Mouse (Mus musculus) MEL (cell line): Measurements from ENCODE around the gene Pla1a. TPM values are rescaled to one million over a fixed set of nuclear protein-coding genes. Genes with fewer than 3 reads are reported as not detected.
A peak's percentile ranks its signal among the peaks of the same experiment; 100 is the strongest.

ENCODE experiments used
- DNase-seq: peaks from one replicate; pipeline ENCODE4 v3.0.0; 2011; ENCODE audit warnings: low read depth, low spot score
- H3K27ac ChIP-seq: 2 replicates; pipeline ENCODE4 v1.5.1; 2012; ENCODE audit warnings: low read depth, mild to moderate bottlenecking, control low read depth, low read length, moderate library complexity; ENCODE audit not compliant: control insufficient read depth
- H3K27me3 ChIP-seq, 2 experiments: fragments of 150-350 bp in 1 of 2; sonication (generic) in 1 of 2; 2 replicates each; pipeline ENCODE4 v1.6.1; 2012; ENCODE audit warnings: low read length in 2 of 2, mild to moderate bottlenecking in 2 of 2, improper control_type of control experiment in 1 of 2, moderate library complexity in 1 of 2; ENCODE audit not compliant: insufficient read depth in 2 of 2, control insufficient read depth in 1 of 2
- H3K36me3 ChIP-seq, 2 experiments: 2 replicates each; pipeline ENCODE4 v1.6.1; 2012 to 2014; ENCODE audit warnings: low read length in 2 of 2, improper control_type of control experiment in 1 of 2, inconsistent platforms in 1 of 2, mild to moderate bottlenecking in 1 of 2; ENCODE audit not compliant: insufficient read depth in 2 of 2, control insufficient read depth in 1 of 2
- H3K4me1 ChIP-seq, 2 experiments: fragments of 150-350 bp in 1 of 2; sonication (generic) in 1 of 2; 2 replicates each; pipeline ENCODE4 v1.6.1; 2012; ENCODE audit warnings: low read length in 2 of 2, improper control_type of control experiment in 1 of 2, mild to moderate bottlenecking in 1 of 2; ENCODE audit not compliant: insufficient read depth in 2 of 2, control insufficient read depth in 1 of 2
- H3K4me3 ChIP-seq, 2 experiments: fragments of 150-350 bp in 1 of 2; sonication (generic) in 1 of 2; 2 replicates each; pipeline ENCODE4 v1.5.1; 2012; ENCODE audit warnings: low read depth in 2 of 2, low read length in 2 of 2, mild to moderate bottlenecking in 2 of 2, moderate library complexity in 2 of 2, control low read depth in 1 of 2, improper control_type of control experiment in 1 of 2; ENCODE audit not compliant: control insufficient read depth in 1 of 2, insufficient read depth in 1 of 2
- H3K79me2 ChIP-seq: 2 replicates; pipeline ENCODE4 v1.6.1; 2012; ENCODE audit warnings: mild to moderate bottlenecking, low read length, moderate library complexity; ENCODE audit not compliant: control insufficient read depth, poor library complexity, insufficient read depth
- H3K9ac ChIP-seq: 2 replicates; pipeline ENCODE4 v1.6.1; 2012; ENCODE audit warnings: low read depth, mild to moderate bottlenecking, control low read depth, low read length, moderate library complexity; ENCODE audit not compliant: control insufficient read depth, poor library complexity, severe bottlenecking
- H3K9me3 ChIP-seq: fragments of 150-350 bp; sonication (generic); replicated peaks from 2 replicates; pipeline ENCODE4 v1.6.1; 2012; ENCODE audit warnings: mild to moderate bottlenecking, low read length, improper control_type of control experiment, moderate library complexity; ENCODE audit not compliant: insufficient read depth
- EP300 ChIP-seq, 2 experiments: IDR thresholded peaks; 2 replicates each; pipeline ENCODE4 v1.6.1; 2011; ENCODE audit warnings: improper control_type of control experiment in 2 of 2, low read length in 2 of 2, low read depth in 1 of 2, mild to moderate bottlenecking in 1 of 2
- ETS1 ChIP-seq: IDR thresholded peaks from 2 replicates; pipeline ENCODE4 v1.6.1; 2012; ENCODE audit warnings: low read depth, mild to moderate bottlenecking, inconsistent platforms, low read length, improper control_type of control experiment, moderate library complexity
- GABPA ChIP-seq: IDR thresholded peaks from 2 replicates; pipeline ENCODE4 v1.6.1; 2012; ENCODE audit warnings: low read depth, mild to moderate bottlenecking, inconsistent platforms, low read length, improper control_type of control experiment, moderate library complexity
- GATA1 ChIP-seq: IDR thresholded peaks from 2 replicates; pipeline ENCODE4 v1.6.1; 2011; ENCODE audit warnings: low read depth, low read length, improper control_type of control experiment
- HCFC1 ChIP-seq: IDR thresholded peaks from 2 replicates; pipeline ENCODE4 v1.6.1; 2012; ENCODE audit warnings: low read depth, mild to moderate bottlenecking, inconsistent platforms, low read length, improper control_type of control experiment, moderate library complexity
- MAFK ChIP-seq: IDR thresholded peaks from 2 replicates; pipeline ENCODE4 v1.6.1; 2011; ENCODE audit warnings: low read depth, mild to moderate bottlenecking, low read length, improper control_type of control experiment, borderline replicate concordance
- MAX ChIP-seq: IDR thresholded peaks from 2 replicates; pipeline ENCODE4 v1.6.1; 2011; ENCODE audit warnings: low read length, improper control_type of control experiment
- NELFE ChIP-seq: IDR thresholded peaks from 2 replicates; pipeline ENCODE4 v1.6.1; 2011; ENCODE audit warnings: low read depth, low read length, improper control_type of control experiment
- POLR2A ChIP-seq, 2 experiments: IDR thresholded peaks; 2 replicates each; pipeline ENCODE4 v1.6.1; 2011 to 2012; ENCODE audit warnings: low read length in 2 of 2, mild to moderate bottlenecking in 2 of 2, control low read depth in 1 of 2, improper control_type of control experiment in 1 of 2, low read depth in 1 of 2, moderate library complexity in 1 of 2; ENCODE audit not compliant: control insufficient read depth in 1 of 2, insufficient read depth in 1 of 2, poor library complexity in 1 of 2
- RAD21 ChIP-seq: IDR thresholded peaks from 2 replicates; pipeline ENCODE4 v1.6.1; 2011; ENCODE audit warnings: mild to moderate bottlenecking, low read depth, low read length, improper control_type of control experiment
- RCOR1 ChIP-seq: IDR thresholded peaks from 2 replicates; pipeline ENCODE4 v1.6.1; 2012; ENCODE audit warnings: low read depth, mild to moderate bottlenecking, inconsistent platforms, low read length, improper control_type of control experiment
- TAL1 ChIP-seq: IDR thresholded peaks from 2 replicates; pipeline ENCODE4 v1.6.1; 2012; ENCODE audit warnings: mild to moderate bottlenecking, inconsistent platforms, low read length, moderate library complexity, mixed read lengths
- TCF12 ChIP-seq: IDR thresholded peaks from 2 replicates; pipeline ENCODE4 v1.6.1; 2014; ENCODE audit warnings: low read depth, mild to moderate bottlenecking, inconsistent platforms, low read length, improper control_type of control experiment, moderate library complexity
- USF2 ChIP-seq, 2 experiments: IDR thresholded peaks; 2 replicates each; pipeline ENCODE4 v1.6.1; 2011 to 2012; ENCODE audit warnings: improper control_type of control experiment in 2 of 2, low read length in 2 of 2, borderline replicate concordance in 1 of 2, inconsistent platforms in 1 of 2, low read depth in 1 of 2, mild to moderate bottlenecking in 1 of 2; ENCODE audit not compliant: insufficient read depth in 1 of 2
- ZKSCAN1 ChIP-seq: IDR thresholded peaks from 2 replicates; pipeline ENCODE4 v1.6.1; 2012; ENCODE audit warnings: low read depth, mild to moderate bottlenecking, inconsistent platforms, low read length, improper control_type of control experiment, moderate library complexity
- polyA plus RNA-seq, 2 experiments: library from polyadenylated mRNA; stranded (reverse) in 1 of 2; unstranded in 1 of 2; fragments of >175 nt in 1 of 2; fragments of >200 nt in 1 of 2; gene quantifications; 2 replicates each; pipeline versions ENCODE4 v1.2.1 to v1.2.4; 2012; ENCODE audit warnings: low replicate concordance in 2 of 2, low read depth in 1 of 2; ENCODE audit not compliant: insufficient read length in 2 of 2, insufficient read depth in 1 of 2, missing spikeins in 1 of 2
- total RNA-seq: library from RNA; depleted of rRNA; stranded (reverse); fragments of 300-350 nt; gene quantifications from 2 replicates; pipeline ENCODE4 v1.2.3, GENCODE M21; 2012

Gene Pla1a
- total and polyA plus RNA-seq, 3 experiments: 0.04 TPM; not detected in 2

- Histone ChIP-seq H3K79me2 (no peaks in the 10 kb centered on the region), H3K27me3 (no peaks in the 10 kb centered on the region), H3K36me3 (peaks cover 0 to 34% of the 10 kb centered on the region in 2 experiments; a peak in 2 of 4 replicates), H3K27ac (peak overlapping the region; percentile 50), H3K9me3 (no peaks in the 10 kb centered on the region), H3K9ac (no peak overlapping the region; the same call in 1 of the 2 replicates), H3K4me3 (no peak overlapping the region), H3K4me1 (peaks cover 33 to 42% of the 10 kb centered on the region in 2 experiments)
- DNase-seq: peak; percentile 55
- TF ChIP-seq GABPA: no peak
- no peak for TF ChIP-seq MAX
- TF ChIP-seq USF2 (IDR thresholded peaks at IDR 0.05; ENCODE audit: borderline replicate concordance in 1 of 2, insufficient read depth in 1 of 2, low read depth in 1 of 2, low read length in 2 of 2): no peak
- TF ChIP-seq RAD21: no peak
- no peak for TF ChIP-seq POLR2A (IDR thresholded peaks at IDR 0.05; ENCODE audit: control insufficient read depth in 1 of 2, insufficient read depth in 1 of 2, low read depth in 1 of 2, low read length in 2 of 2, poor library complexity in 1 of 2)
- peak; percentile 53 for TF ChIP-seq ETS1
- peak; percentile 63 for TF ChIP-seq GATA1
- peak; percentile 19; the same call in 1 of the 2 replicates for TF ChIP-seq TAL1
- TF ChIP-seq EP300 (IDR thresholded peaks at IDR 0.05; ENCODE audit: low read depth in 1 of 2, low read length in 2 of 2): peak; percentile 49 to 51
- 0 out of 2 replicates have a peak, but pooled peaks have one; percentile 22 for TF ChIP-seq TCF12
- TF ChIP-seq MAFK: no peak
- TF ChIP-seq ZKSCAN1: peak; percentile 77
Measured at GRCm38 (mm10) chr16:38363256-38363595, 69.7 kb downstream of the Pla1a start.

- TF ChIP-seq NELFE: no peak
- no peak for TF ChIP-seq RCOR1
- TF ChIP-seq POLR2A (IDR thresholded peaks at IDR 0.05; ENCODE audit: control insufficient read depth in 1 of 2, insufficient read depth in 1 of 2, low read depth in 1 of 2, low read length in 2 of 2, poor library complexity in 1 of 2): no peak
- no peak for TF ChIP-seq HCFC1
- no peak for TF ChIP-seq RAD21
- Histone ChIP-seq H3K79me2 (no peaks in the 10 kb centered on the region), H3K4me3 (no peak overlapping the region), H3K9me3 (no peaks in the 10 kb centered on the region), H3K9ac (no peak overlapping the region; the same call in 1 of the 2 replicates), H3K27ac (no peak overlapping the region), H3K4me1 (peaks cover 33 to 41% of the 10 kb centered on the region in 2 experiments), H3K27me3 (no peaks in the 10 kb centered on the region), H3K36me3 (peaks cover 0 to 34% of the 10 kb centered on the region in 2 experiments; a peak in 2 of 4 replicates)
- no peak for DNase-seq
Measured at GRCm38 (mm10) chr16:38362493-38363255, 70.3 kb downstream of the Pla1a start.
